Mouse (Mus musculus): ENCODE measurements around the gene Tpcn2.

Gene Tpcn2

GRCm38 (mm10) chr7:145143502-145144070 is 140.2 kb downstream of the Tpcn2 start:
- no peak for DNase-seq

- DNase-seq: no peak
Observed at GRCm38 (mm10) chr7:145140656-145141055, 143.2 kb downstream of the Tpcn2 start.

GRCm38 (mm10) chr7:145139576-145139975 is 144.2 kb downstream of the Tpcn2 start:
- DNase-seq: no peak

GRCm38 (mm10) chr7:145139100-145139499 is 144.7 kb downstream of the Tpcn2 start:
- no peak for DNase-seq

GRCm38 (mm10) chr7:145137871-145138270 is 145.9 kb downstream of the Tpcn2 start:
- no peak for DNase-seq

GRCm38 (mm10) chr7:145136831-145137230 is 147.0 kb downstream of the Tpcn2 start:
- no peak for DNase-seq
